Mouse (Mus musculus): ENCODE measurements around the gene Rnpepl1.

Rnpepl1 gene

DNA sequence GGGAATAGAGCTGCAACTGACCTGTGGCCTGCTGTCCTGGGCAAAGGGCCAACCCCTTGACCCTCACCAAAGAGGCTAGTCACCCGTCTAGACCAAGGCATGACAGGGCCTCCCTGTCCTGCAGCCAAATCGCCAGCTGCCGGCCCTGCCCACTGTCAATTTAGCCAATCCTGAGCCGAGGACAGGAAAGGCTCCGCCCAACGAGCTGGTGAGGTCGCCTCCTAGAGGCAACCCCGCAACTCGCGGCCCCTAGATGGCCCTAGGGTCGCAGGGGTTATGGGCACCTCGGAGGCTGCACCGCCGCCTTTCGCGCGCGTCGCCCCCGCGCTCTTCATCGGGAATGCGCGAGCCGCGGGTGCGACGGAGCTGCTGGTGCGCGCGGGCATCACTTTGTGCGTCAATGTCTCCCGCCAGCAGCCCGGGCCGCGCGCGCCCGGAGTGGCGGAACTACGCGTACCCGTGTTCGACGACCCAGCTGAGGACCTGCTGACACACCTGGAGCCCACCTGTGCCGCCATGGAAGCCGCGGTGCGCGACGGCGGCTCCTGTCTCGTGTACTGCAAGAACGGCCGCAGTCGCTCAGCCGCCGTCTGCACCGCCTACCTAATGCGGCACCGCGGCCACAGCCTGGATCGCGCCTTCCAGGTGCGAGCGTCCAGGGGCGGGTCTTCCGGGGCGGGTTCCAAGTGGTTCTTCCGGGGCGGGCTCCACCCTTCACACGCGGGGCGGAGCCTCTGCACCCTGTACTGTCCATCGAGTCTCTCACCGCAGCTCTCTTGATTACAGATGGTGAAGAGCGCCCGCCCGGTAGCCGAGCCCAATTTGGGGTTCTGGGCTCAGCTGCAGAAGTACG is 3.6 kb upstream of the Rnpepl1 start, which contains the start of gene Dusp28:
TSS of gene Dusp28 (plus strand) at position 203 of the 853 bp plus-strand sequence.
- peak; percentile 71 for DNase-seq (ENCODE audit: low read depth, low spot score)

DNA sequence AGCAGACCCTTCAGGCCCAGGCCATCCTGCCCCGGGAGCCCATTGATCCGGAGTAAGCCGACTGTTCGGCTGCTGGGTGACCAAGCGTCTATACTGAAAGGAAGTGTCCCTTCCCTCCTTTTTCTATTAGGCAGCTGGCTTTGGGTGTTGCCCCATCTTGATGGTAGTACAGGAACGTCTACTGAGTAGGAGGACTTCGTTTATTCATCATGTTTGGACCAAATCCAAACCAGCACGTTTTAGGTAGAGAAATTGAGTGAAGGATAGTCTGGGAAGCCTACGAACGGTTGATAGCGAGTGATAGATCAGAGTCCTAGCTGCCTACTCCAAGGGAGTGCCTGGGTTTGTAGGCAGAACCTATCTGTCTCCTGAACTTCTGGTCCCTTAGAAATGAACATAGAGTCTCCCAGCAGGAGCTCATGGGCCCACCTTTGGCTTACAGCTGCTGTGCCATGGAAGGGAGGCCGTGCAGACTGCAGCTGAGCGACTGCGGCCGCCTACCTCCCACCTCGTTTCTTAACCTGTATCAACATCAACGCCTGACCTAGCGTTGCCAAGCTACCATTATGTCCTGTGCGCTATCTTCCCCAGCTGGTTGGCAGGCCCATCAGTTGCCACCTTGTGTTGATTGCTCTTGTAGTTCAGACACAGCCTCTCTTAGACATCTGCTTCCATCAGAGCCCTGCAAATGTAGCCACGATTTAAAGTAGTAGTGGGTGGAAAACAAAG is 2.8 kb upstream of the Rnpepl1 start:
- no peak for DNase-seq (ENCODE audit: low read depth, low spot score)

DNA sequence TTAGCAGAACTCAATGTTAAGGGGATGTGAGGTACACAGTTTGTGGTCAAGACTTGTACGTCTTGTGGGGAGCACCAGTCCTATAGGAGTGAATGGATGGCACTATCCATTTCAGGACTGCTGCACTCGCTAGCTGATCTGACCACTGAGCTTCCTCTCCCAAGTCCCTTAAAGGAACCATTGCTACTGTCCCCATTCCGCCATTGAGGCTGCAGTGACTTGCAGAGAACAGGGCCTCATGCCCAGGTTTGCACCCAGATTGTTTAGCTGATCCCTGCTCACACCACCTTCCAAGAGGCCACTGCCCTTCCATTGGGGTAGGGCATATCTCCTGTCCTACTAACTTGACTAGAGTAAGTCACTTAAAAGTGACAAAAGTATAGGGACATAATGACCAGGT is 1.9 kb upstream of the Rnpepl1 start:
- DNase-seq (ENCODE audit: low read depth, low spot score): no peak

DNA sequence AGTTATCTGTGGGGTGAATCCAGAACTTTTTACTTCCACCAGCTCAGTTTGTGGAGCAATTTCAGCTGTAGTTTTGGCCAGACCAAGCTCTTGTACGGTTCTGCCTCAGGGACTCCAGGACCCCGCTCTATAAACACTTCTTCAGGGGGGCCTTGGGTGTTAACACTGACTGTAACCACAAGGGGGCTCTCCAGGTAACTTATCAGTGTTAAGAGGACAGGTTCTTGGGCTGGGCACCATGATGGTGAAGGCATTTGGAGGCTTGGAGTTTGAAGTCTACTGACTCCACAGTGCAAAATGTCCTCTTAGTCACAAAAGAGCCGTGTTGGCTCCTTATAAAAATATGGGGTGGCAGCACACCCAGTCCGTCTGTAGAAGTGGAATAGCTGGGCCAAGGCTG is 1.5 kb upstream of the Rnpepl1 start:
- no peak for DNase-seq (ENCODE audit: low read depth, low spot score)

DNA sequence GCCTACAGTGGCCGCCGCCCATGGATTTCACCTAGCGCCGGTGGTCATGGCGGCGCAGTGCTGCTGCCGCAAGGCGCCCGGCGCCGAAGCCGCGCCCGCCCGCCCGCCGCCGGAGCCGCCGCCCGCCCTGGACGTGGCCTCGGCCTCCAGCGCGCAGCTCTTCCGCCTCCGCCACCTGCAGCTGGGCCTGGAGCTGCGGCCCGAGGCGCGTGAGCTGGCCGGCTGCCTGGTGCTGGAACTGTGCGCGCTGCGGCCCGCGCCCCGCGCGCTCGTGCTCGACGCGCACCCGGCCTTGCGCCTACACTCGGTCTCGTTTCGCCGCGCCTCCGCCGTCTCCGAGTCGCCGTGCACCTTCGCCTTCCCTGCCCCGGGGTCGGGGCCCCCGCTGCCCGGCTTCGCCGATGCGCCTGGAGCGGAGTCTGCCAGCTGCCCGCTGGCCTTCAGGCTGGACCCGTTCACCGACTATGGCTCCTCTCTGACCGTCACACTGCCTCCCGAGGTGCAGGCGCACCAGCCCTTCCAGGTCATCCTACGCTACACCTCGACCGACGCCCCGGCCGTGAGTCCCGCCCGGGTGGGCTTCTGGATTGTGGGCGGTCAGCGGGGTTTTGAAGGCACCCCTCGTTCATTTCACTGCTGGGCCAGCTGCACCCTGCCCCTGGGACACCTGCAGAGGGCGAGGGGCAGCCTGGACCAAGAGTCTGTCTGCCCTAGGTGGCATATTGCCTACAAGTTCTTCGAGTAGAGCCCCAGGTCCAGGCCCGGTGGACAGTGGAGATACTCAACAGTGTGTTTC is 540 bp downstream of the Rnpepl1 start:
- no peak for DNase-seq (ENCODE audit: low read depth, low spot score)

DNA sequence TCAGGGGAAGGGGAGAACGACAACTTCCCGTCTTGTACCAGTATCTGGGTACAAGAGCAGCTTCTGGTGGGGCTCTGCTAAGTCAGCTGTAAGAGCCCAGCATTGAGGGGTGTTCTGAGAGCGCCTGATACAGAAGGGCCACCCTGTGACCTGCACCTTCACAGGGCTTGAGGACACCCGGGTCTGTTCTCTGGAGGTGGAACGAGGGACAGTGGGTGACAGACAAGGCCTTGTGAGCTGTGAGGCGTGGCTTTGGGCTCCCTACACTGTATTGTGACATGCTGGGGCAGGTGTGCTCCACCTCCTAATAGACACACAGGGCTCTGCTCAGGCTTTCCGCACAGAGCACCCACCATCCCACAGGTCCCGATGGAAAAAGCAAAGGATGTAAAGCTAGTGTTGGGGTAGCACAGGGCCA is 1.1 kb downstream of the Rnpepl1 start:
- no peak for DNase-seq (ENCODE audit: low read depth, low spot score)

DNA sequence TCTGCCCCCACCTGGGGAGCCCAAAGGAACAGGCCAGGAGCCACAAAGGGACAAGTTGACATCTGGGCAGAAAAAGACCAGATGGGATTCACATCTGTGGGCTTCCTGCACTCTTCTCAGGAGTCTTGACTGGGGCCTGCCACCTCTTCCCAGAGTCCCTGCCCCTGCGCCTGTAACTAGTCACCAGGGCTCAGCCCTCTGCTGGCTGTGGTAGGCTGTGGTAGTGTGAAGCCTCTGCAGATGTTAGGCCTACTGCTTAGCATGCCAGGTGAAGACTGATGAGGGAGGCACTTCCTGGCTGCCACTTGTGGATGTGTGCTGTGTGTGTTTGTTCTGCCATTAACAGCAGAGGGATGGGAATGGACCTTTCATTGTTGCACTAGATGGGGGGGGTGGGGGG is 1.7 kb downstream of the Rnpepl1 start:
- DNase-seq (ENCODE audit: low read depth, low spot score): no peak

DNA sequence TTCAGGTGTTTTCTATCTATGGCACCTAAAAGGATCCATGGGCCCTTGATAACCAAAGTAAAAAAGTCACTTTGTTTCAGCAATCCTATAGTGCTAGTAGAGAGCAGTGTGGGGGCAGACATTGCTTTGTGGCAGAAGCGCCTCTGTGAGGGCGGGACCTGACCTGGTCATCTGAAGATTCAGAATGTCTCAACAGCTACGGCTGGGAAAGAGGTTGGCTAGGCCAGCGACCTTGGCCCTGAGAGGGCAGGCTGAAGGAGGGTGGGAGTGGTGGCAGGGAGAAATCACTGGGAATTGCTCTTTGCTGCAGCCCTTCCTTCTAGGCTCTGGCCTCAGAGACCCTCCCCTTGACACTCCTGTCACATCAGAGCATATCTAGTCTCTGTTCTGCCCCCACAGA is 3.7 kb downstream of the Rnpepl1 start:
- DNase-seq (ENCODE audit: low read depth, low spot score): no peak

DNA sequence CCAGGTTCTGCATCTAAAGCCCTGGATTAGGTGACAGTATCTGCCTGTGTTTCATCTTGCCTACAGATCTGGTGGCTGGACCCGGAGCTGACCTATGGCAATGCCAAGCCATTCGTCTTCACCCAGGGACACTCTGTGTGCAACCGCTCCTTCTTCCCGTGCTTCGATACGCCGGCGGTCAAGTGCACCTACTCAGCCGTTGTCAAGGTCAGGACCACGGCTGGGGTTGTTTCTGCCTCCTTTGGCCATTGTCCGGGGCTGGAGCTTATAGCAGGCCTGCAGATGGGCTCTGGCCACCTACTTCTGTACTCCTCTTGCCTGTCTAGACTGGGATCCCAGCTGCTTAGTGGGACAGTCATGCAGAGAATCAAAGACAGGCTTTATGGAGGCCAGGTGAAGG is 4.4 kb downstream of the Rnpepl1 start:
- no peak for DNase-seq (ENCODE audit: low read depth, low spot score)

DNA sequence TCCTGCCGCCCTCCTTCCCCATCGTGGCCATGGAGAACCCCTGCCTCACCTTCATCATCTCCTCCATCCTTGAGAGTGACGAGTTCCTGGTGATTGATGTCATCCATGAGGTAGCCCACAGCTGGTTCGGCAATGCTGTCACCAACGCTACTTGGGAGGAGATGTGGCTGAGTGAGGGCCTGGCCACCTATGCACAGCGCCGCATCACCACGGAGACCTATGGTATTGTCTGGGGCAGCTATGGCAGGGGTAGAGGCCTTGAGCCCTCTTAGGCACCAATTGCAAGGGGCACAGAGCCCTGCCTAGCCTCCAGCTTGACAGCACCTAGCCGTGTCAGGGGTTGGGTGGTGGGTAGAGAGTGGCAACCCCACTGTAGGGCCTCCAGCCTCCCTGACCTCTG is 6.1 kb downstream of the Rnpepl1 start:
- no peak for DNase-seq (ENCODE audit: low read depth, low spot score)

DNA sequence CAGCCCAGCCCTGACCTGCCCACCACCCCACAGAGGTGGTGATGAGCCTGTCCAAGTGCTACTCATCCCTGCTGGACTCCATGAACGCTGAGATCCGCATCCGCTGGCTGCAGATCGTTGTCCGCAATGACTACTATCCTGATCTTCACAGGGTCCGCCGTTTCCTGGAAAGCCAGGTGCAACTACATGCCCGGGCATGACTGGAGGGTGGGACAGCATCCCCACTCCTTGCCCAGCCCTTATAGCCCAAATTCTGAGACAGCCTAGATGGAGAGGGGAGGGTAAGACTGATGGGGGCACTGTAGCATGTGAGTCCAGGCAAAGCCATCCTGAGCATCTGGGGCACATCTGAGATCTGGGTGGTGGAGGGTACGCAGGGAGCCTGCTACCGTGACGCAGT is 8.6 kb downstream of the Rnpepl1 start:
- DNase-seq (ENCODE audit: low read depth, low spot score): no peak

DNA sequence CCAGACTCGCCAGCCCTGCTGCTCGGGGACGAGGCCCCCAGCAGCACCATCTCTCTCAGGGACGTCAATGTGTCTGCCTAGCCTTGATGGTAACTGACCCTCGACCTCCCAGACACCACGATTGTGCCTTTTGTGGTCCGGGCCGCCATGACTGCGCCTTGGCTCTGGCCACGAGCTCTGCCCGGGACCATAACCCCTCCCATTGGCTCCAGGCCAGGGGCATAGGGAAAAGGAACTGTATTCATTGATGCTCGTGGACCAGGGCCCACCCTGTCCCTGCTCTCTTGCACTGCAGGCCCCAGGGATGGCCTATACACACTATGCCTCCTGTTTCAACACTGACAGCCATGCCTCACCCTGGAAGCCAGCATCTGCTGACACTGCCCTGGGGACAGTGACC is 9.2 kb downstream of the Rnpepl1 start:
- DNase-seq (ENCODE audit: low read depth, low spot score): no peak

DNA sequence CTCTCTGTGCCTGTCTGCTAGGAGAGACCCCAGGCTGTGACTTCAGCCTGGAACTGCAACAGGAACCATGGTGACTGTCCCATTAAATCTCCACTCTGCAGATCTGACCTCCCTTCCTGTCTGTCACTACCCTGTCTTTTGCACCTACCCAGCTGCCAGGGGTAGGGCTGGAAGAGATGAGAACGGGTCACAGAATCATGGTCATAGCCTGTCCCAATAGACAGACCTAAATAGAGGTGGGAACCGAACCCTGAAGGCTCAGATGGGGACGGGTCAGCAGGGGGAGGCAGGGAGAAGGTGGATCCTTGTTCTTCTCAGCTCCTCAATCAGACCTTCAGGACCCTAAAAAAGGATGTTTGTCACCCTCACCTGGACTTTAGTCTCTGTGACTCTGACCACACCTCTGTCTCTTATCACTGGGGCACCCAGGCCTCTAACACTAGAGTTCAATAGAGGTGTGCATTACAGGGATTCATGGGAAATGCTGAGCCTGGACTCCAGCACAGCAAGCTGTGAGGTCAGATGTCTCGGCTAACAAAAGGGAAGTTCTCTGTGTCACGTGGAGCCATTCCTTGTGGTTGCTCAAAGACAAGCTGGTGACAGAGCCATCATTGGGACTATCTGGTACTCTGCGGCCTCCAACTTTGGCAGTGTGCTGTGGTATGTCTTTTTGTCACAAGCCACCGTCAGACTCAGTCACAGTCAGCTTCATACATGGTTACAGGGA is 10.1 kb downstream of the Rnpepl1 start:
- no peak for DNase-seq (ENCODE audit: low read depth, low spot score)

DNA sequence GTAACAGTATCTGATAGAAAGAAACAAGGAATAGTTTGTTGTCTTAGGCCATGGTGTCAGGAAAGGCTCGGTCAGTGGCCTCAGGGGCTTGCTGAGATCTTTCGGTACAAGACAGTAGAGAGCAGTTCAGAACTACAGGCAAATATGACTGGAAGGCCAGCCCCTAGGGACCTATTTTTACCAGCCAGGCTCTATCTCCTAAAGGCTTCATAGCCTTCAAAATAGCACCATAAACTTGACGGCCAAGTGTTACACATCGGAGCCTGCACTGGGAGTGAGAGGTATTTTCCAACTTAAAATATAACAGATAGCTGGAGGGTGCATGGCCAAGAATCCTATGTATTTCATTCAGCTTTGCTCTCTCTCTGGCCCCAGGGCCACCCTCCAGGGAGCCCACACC is 10.9 kb downstream of the Rnpepl1 start:
- no peak for DNase-seq (ENCODE audit: low read depth, low spot score)

DNA sequence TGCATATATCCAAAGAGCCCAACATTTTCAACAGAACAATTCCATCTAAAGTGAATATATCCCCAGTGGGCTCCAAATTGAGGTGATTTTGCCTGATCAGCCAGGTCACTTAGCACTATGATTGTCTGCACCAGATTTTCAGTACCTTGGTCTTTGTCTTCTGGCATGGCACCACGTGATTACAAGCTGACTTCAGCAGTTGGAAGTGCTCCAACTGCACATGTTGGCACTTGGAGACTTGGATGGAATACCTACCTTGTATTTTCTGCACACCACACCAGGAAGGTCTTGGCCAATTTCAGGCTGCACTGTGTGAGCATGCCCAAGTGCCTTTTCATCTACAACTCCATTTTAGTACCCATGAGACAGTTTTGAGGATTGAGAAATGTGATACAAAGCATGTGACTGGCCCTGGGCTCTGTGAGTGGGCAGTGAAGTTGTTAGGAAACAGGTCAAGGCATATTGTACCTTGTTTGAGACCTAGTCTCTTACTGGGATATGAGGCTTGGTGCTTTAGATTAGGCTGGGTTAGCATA is 19.7 kb downstream of the Rnpepl1 start:
- DNase-seq (ENCODE audit: low read depth, low spot score): no peak

DNA sequence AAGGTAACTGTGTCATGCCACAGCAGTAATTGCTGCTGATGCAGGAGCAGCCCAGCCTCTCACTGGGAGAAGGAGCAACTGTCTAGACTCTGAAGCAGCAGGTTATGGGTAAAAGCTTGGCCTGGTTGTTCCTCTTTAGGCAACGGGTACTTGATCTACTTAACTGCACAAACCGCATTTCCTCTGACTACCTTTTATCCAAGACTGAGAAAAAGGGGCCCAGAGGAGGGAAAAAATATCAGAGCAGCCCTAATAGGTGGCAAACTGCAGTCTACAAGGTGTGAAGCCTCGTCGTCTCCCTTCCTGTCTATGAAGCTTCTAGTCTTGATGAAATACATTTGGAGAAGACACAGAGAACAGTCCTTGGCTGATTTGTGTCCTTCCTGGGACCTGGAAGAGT is 23.0 kb downstream of the Rnpepl1 start:
- DNase-seq (ENCODE audit: low read depth, low spot score): no peak

DNA sequence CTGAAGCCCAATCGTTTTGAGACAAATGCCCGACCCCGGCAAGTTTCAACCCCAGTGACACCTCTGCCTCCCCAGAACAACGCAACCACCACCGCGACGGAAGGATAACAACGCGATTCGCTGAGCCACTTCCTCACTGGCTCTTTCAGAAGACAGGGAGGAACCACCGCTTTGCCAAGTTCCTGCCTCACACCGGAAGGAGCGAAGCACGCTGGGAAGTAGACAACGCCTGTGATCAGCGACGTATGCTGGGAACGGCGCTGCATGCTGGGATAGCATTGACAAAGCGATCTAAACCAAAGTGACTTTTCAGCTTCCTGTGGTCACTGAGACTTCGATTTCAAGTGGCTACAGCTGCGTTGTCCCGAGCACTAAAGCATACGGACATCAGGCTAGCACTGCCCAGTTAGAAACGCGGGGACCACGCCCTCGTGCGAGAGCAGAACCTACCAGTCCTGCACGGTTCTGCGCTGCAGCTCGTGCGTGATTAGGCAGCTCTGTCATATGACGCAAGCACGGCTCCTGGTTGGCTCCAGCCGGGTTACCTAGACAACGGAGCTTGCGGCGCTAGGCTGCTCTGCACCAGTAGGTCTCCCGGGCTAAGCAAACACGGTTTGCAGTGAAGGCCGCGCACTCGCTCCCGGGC is 23.7 kb downstream of the Rnpepl1 start, which contains the start of gene Capn10:
TSS of gene Capn10 (plus strand) at position 195 of the 646 bp plus-strand sequence.
- DNase-seq (ENCODE audit: low read depth, low spot score): peak; percentile 97

DNA sequence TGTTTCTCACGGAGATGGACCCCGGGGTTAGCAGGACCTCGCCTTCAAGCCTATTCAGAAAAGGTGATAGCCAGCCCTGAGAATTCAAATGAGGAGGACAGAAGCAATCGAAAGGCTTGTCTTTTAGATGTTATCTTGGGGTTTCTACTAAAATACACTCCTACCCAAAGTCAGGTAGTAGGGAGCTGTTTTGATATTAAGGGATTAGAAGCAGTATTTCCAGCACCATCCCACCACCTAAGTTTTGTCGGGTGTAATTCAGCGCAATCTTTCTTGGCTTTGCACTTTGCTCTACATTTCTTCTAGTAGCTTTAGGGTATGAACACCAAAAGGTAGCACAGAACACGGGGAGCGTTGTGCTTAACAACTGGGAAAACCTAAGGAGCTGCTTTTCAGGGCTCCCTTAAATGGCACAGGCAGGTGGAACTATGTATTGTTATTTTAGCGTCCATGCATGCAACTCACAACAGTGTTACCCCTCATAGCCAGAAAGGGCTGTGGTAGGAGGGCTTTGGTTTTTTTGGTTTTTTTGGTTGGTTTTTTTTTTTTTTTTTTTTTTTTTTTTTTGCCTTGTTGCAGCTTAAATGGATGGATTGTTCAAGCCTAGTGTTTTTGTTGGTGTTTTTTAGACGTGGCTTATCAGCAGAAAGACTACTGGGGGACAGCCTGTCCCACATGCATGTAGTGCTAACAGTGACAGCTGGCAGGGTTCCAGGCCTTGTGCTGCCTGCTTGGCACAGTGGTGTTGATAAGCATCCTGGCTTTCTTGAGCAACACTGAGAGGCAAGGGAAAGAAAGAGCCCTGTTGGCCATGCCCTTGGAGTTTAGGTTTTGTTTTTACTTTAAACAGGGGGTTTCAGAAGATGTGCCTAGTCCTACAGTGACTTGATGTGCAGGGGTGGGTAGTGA is 24.7 kb downstream of the Rnpepl1 start:
- no peak for DNase-seq (ENCODE audit: low read depth, low spot score)

DNA sequence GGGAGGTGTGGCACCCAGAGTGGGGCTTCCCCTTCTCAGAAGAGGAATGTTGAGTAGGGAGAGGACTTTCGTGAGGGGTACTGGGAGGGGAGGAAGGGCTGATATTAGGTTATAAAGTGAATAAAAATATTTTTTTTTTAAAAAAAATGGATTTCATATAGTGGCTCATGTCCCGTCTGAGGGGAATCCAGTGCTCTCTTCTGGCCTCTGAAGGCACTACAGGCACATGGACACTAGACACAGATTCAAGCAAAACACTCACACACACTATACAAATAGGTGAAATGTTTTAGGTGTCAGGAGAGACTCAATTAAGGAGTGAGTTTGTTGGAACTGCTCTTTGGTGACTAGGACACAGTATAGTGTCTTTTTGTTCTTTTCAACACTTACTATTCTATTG is 25.4 kb downstream of the Rnpepl1 start:
- no peak for DNase-seq (ENCODE audit: low read depth, low spot score)

DNA sequence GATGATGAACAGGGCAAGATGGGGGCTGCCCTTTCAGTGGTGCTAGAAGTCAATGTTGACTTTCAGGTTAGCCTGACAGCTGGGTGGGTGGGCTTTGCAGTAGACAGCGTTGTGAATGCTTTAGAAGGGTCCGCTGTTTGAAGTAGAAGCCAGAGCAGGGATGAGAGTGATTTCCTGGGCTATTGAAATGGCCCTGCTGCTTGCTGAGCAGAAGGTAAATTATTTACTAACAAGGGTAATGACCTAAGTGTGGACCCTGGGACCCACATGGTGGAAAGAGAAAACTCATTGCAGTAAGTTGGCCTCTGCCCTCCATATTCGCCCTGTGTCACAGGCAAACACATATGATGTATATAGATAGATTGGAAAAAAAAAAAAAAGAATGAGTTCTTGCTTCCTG is 25.9 kb downstream of the Rnpepl1 start:
- DNase-seq (ENCODE audit: low read depth, low spot score): no peak
